In the genomic region with DNA sequence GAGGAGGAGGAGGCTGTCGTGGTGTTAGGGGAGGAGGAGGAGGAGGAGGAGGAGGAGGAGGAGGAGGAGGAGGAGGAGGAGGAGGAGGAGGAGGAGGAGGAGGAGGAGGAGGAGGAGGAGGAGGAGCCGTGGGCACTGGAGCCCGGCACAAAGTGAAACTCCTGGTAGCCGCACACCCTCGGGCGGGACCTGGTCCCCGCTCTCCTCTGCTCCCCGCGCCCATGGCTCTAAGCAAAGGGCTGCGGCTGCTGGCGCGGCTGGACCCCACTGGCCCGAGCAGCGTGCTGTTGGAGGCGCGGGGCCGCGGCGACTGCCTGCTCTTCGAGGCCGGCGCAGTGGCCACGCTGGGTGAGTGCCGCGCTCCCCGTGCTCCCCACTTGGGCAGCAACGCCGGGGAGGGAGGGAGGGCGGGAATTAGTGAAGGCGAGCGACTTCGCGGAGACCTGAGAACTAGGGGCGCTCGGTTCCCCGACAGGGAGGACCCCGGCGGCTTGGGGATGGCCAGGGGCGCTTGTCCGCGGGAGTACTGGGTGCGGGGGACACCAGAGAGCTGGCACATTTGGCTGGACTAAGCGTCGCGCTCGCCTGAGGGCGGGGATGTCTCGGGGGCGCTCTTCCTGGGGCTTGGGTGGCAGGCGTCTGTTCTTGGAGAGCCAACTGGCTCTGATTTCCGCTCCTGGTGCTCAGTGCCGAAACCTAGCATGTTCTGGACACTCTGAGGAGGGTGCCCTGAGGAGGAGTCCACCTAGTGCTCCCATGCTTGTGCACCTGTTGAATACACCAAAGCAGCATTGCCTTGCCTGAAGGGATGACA, we compare ENCODE assay signal across 8 mouse cellular contexts. TPM values are rescaled to one million over a fixed set of nuclear protein-coding genes. Genes with fewer than 3 reads are reported as not detected.
A peak's percentile ranks its signal among the peaks of the same experiment; 100 is the strongest.
DNase-seq lines count a peak whose midpoint lies in the region; ATAC-seq and TF ChIP-seq lines count a peak whose summit lies in the region.

A gene (plus strand): TSS at position 51 of the 814 bp plus-strand sequence.

- H3ac ChIP-seq in myocyte (ENCODE audit: control insufficient read depth, insufficient read length) = peak within 1 kb of the TSS; percentile 71

- H3K27me3 ChIP-seq in embryonic facial prominence, embryonic 11.5 days (ENCODE audit: control insufficient read depth, insufficient read depth, low read length) = peaks cover 5% of the 10 kb centered on the region; the same call in 1 of the 2 replicates
- peaks cover 7% of the 10 kb centered on the region for H3K27me3 ChIP-seq in heart, embryonic 11.5 days (ENCODE audit: control insufficient read depth, insufficient read depth, low read length)
- H3K27me3 ChIP-seq in kidney, embryonic 15.5 days = peaks cover 6% of the 10 kb centered on the region
- H3K27me3 ChIP-seq in liver, embryonic 12.5 days (replicated peaks) = peaks cover 54% of the 10 kb centered on the region
- H3K27me3 ChIP-seq in myocyte (ENCODE audit: control insufficient read depth, insufficient read depth, insufficient read length) = no peaks in the 10 kb centered on the region
- no peaks in the 10 kb centered on the region for H3K27me3 ChIP-seq in thymus, adult 2 months (ENCODE audit: control insufficient read depth, insufficient read depth, low read length)

- H3K27ac ChIP-seq in embryonic facial prominence, embryonic 11.5 days (replicated peaks; ENCODE audit: low read depth, low read length) = no peak within 1 kb of the TSS
- peak within 1 kb of the TSS; percentile 15; the same call in 1 of the 2 replicates for H3K27ac ChIP-seq in heart, embryonic 11.5 days (ENCODE audit: low read depth, low read length)
- H3K27ac ChIP-seq in kidney, embryonic 15.5 days = peak within 1 kb of the TSS; percentile 60; the same call in 1 of the 2 replicates
- H3K27ac ChIP-seq in liver, embryonic 12.5 days = peak within 1 kb of the TSS; percentile 51; the same call in 1 of the 2 replicates
- H3K27ac ChIP-seq in thymus, adult 2 months (ENCODE audit: control insufficient read depth, insufficient read depth, low read length) = no peak within 1 kb of the TSS

- ATAC-seq in embryonic facial prominence, embryonic 11.5 days (replicated peaks; ENCODE audit: insufficient number of reproducible peaks, low FRiP score, low TSS enrichment, low read depth) = peak; percentile 79
- ATAC-seq in heart, embryonic 11.5 days (replicated peaks; ENCODE audit: insufficient number of reproducible peaks, low FRiP score, low TSS enrichment) = peak; percentile 62
- peak; percentile 77 for ATAC-seq in kidney, embryonic 15.5 days (replicated peaks; ENCODE audit: low FRiP score)
- ATAC-seq in liver, embryonic 12.5 days = peak; percentile 71

- H3K4me3 ChIP-seq in embryonic facial prominence, embryonic 11.5 days (ENCODE audit: low read depth, low read length) = peak within 1 kb of the TSS; percentile 50
- H3K4me3 ChIP-seq in heart, embryonic 11.5 days (ENCODE audit: low read depth, low read length) = peak within 1 kb of the TSS; percentile 72
- H3K4me3 ChIP-seq in kidney, embryonic 15.5 days (replicated peaks) = peak within 1 kb of the TSS; percentile 72
- H3K4me3 ChIP-seq in liver, embryonic 12.5 days = peak within 1 kb of the TSS; percentile 69
- H3K4me3 ChIP-seq in myocyte = peak within 1 kb of the TSS; percentile 51
- peak within 1 kb of the TSS; percentile 92 for H3K4me3 ChIP-seq in thymus, adult 2 months (ENCODE audit: control insufficient read depth, insufficient read depth, low read length)

- H3K4me2 ChIP-seq in embryonic facial prominence, embryonic 11.5 days (ENCODE audit: low read depth, low read length) = peak within 1 kb of the TSS; percentile 82
- peak within 1 kb of the TSS; percentile 92 for H3K4me2 ChIP-seq in heart, embryonic 11.5 days
- H3K4me2 ChIP-seq in kidney, embryonic 15.5 days = peak within 1 kb of the TSS; percentile 82
- H3K4me2 ChIP-seq in liver, embryonic 12.5 days = peak within 1 kb of the TSS; percentile 91
- H3K4me2 ChIP-seq in myocyte (ENCODE audit: low read depth) = peak within 1 kb of the TSS; percentile 91

- no peak for TF ChIP-seq CTCF in thymus, adult 2 months (IDR thresholded peaks at IDR 0.05; ENCODE audit: borderline replicate concordance, control insufficient read depth, extremely low read depth, insufficient read depth, low read length, poor library complexity)

- H3K9ac ChIP-seq in embryonic facial prominence, embryonic 11.5 days (replicated peaks; ENCODE audit: low read length) = peak within 1 kb of the TSS; percentile 58
- H3K9ac ChIP-seq in heart, embryonic 11.5 days (ENCODE audit: low read depth, low read length) = peak within 1 kb of the TSS; percentile 85
- H3K9ac ChIP-seq in kidney, embryonic 15.5 days = peak within 1 kb of the TSS; percentile 60
- peak within 1 kb of the TSS; percentile 71 for H3K9ac ChIP-seq in liver, embryonic 12.5 days

- H3K36me3 ChIP-seq in embryonic facial prominence, embryonic 11.5 days (replicated peaks; ENCODE audit: control insufficient read depth, insufficient read depth, low read depth, low read length) = no peaks in the 10 kb centered on the region
- H3K36me3 ChIP-seq in heart, embryonic 11.5 days (ENCODE audit: control insufficient read depth, insufficient read depth, low read length) = no peaks in the 10 kb centered on the region
- no peaks in the 10 kb centered on the region for H3K36me3 ChIP-seq in kidney, embryonic 15.5 days
- no peaks in the 10 kb centered on the region for H3K36me3 ChIP-seq in liver, embryonic 12.5 days
- H3K36me3 ChIP-seq in myocyte (ENCODE audit: control insufficient read depth, insufficient read depth) = no peaks in the 10 kb centered on the region
- no peaks in the 10 kb centered on the region for H3K36me3 ChIP-seq in thymus, adult 2 months (ENCODE audit: control insufficient read depth, insufficient read depth, low read length)

- peak; percentile 66 for DNase-seq in A20 (ENCODE audit: low read depth, low spot score)
- DNase-seq in adrenal gland, adult (ENCODE audit: inconsistent age in 2 of 2, low spot score in 1 of 2) = peak; percentile 76 to 90
- peak; percentile 65 for DNase-seq in embryonic facial prominence, embryonic 11.5 days (ENCODE audit: low spot score)
- peak; percentile 53 for DNase-seq in thymus, adult 2 months

- no peaks in the 10 kb centered on the region; the same call in 1 of the 2 replicates for H3K4me1 ChIP-seq in embryonic facial prominence, embryonic 11.5 days (ENCODE audit: control insufficient read depth, insufficient read depth, low read length)
- H3K4me1 ChIP-seq in heart, embryonic 11.5 days (ENCODE audit: control insufficient read depth, insufficient read depth, low read length) = peaks cover 3% of the 10 kb centered on the region; the same call in 1 of the 2 replicates
- peaks cover 23% of the 10 kb centered on the region for H3K4me1 ChIP-seq in kidney, embryonic 15.5 days
- H3K4me1 ChIP-seq in liver, embryonic 12.5 days = peaks cover 14% of the 10 kb centered on the region
- peaks cover 8% of the 10 kb centered on the region; the same call in 1 of the 2 replicates for H3K4me1 ChIP-seq in thymus, adult 2 months (replicated peaks; ENCODE audit: control insufficient read depth, insufficient read depth, low read length)

- under 1% methylated on average over 51 of the region's 52 CpGs for WGBS in embryonic facial prominence, embryonic 11.5 days
- 2% methylated on average over 45 of the region's 52 CpGs for WGBS in heart, embryonic 11.5 days (ENCODE audit: insufficient replicate concordance)
- under 1% methylated on average over 41 of the region's 52 CpGs for WGBS in kidney, embryonic 15.5 days
- 3% methylated on average over 44 of the region's 52 CpGs for whole genome bisulfite sequencing in liver, embryonic 12.5 days (ENCODE audit: insufficient replicate concordance)
- under 1% methylated on average over 51 of the region's 52 CpGs for WGBS in thymus, adult 2 months

- H3K9me3 ChIP-seq in embryonic facial prominence, embryonic 11.5 days (replicated peaks; ENCODE audit: control insufficient read depth, low read length) = no peaks in the 10 kb centered on the region
- no peaks in the 10 kb centered on the region for H3K9me3 ChIP-seq in heart, embryonic 11.5 days (replicated peaks; ENCODE audit: control insufficient read depth, low read length)
- H3K9me3 ChIP-seq in kidney, embryonic 15.5 days (replicated peaks) = no peaks in the 10 kb centered on the region
- H3K9me3 ChIP-seq in liver, embryonic 12.5 days (replicated peaks) = no peaks in the 10 kb centered on the region

- H3K79me2 ChIP-seq in myocyte (ENCODE audit: control insufficient read depth, insufficient read depth) = peaks cover 45% of the 10 kb centered on the region

- TF ChIP-seq POLR2A in myocyte (IDR thresholded peaks at IDR 0.05; ENCODE audit: insufficient read length, low read depth) = no peak
- no peak for TF ChIP-seq POLR2A in thymus, adult 2 months (IDR thresholded peaks at IDR 0.05; ENCODE audit: control insufficient read depth, extremely low read depth, insufficient read depth, low read length, poor library complexity)

TF ChIP-seq in myocyte, 11 proteins besides CTCF, POLR2A, EP300 and RAD21:
- TF ChIP-seq MAX (IDR thresholded peaks at IDR 0.05; ENCODE audit: low read depth) (no peak), TCF12 (IDR thresholded peaks at IDR 0.05; ENCODE audit: insufficient read depth, poor library complexity, severe bottlenecking) (no peak), POLR2AphosphoS2 (IDR thresholded peaks at IDR 0.05; ENCODE audit: insufficient read length, low read depth) (no peak), USF1 (IDR thresholded peaks at IDR 0.05; ENCODE audit: low read depth) (no peak), MYOD1 (IDR thresholded peaks at IDR 0.05; ENCODE audit: control insufficient read depth in 1 of 3, insufficient read length in 2 of 3, low read depth in 2 of 3) (peak in 1 of 3 experiments; percentile 50), TCF3 (IDR thresholded peaks at IDR 0.05; ENCODE audit: insufficient read length, low read depth) (no peak), SRF (IDR thresholded peaks at IDR 0.05; ENCODE audit: control insufficient read depth, insufficient read length, low read depth) (no peak), MYOG (IDR thresholded peaks at IDR 0.05; ENCODE audit: control insufficient read depth in 1 of 3, insufficient read depth in 1 of 3, insufficient read length in 2 of 3, low read depth in 2 of 3) (peak in 1 of 3 experiments; percentile 26)
TF ChIP-seq in myocyte: peak in this region for 2.

RNA-seq across cellular contexts. Expression of the gene that starts here (rescaled TPM):
- polyA plus RNA-seq in embryonic facial prominence, embryonic 11.5 days (2014; fragmentation: Nextera tagmentation; extraction: Ambion mirVana) = 1.9 and 2.0 TPM in 2 replicates
- 3.0 and 3.3 TPM in 2 replicates for polyA plus RNA-seq in heart, embryonic 11.5 days (2014; fragmentation: Nextera tagmentation; extraction: Ambion mirVana)
- polyA plus RNA-seq in kidney, embryonic 15.5 days (2015; fragmentation: Nextera tagmentation; extraction: Ambion mirVana) = 3.2 and 3.8 TPM in 2 replicates
- 1.6 and 1.8 TPM in 2 replicates for polyA plus RNA-seq in liver, embryonic 12.5 days (2016; fragmentation: Nextera tagmentation; extraction: Ambion mirVana)
- 32.1 TPM for polyA plus RNA-seq in myocyte (2012; fragmentation: generic; extraction: Trizol)
- 9.0 and 9.8 TPM in 2 replicates for polyA plus RNA-seq in thymus, adult 2 months (2012; rRNA removed)

Comparison
In these comparisons a context has a peak if more than half of its experiments do, and no peak if none do; other contexts are left out.
1. H3K27ac ChIP-seq: peak in heart, embryonic 11.5 days (single experiment), kidney, embryonic 15.5 days (single experiment) and liver, embryonic 12.5 days (single experiment); none in embryonic facial prominence, embryonic 11.5 days (single experiment) and thymus, adult 2 months (single experiment).
2. Peak in every context shown above with its lines, with median percentiles within 50 percentile points of each other: DNase-seq, ATAC-seq, H3K4me2 ChIP-seq, H3K4me3 ChIP-seq and H3K9ac ChIP-seq.